Mouse (Mus musculus): ENCODE measurements around the gene Fam120b. TPM values are rescaled to one million over a fixed set of nuclear protein-coding genes. Genes with fewer than 3 reads are reported as not detected.

Gene Fam120b
- total and polyA plus RNA-seq, 3 experiments, result 9.8 to 10.5 TPM; not detected in 1

GRCm38 (mm10) chr17:15456595-15456994 is 60.6 kb downstream of the Fam120b start:
- no peaks in the 10 kb centered on the region for H3K4me1 ChIP-seq (ENCODE audit: control insufficient read depth in 1 of 2, insufficient read depth in 2 of 2, low read length in 2 of 2)
- H3K36me3 ChIP-seq (ENCODE audit: control insufficient read depth in 1 of 2, insufficient read depth in 2 of 2, low read length in 2 of 2), result no peaks in the 10 kb centered on the region
- H3K9ac ChIP-seq (ENCODE audit: control insufficient read depth, low read depth, low read length, poor library complexity, severe bottlenecking), result no peak overlapping the region
- no peaks in the 10 kb centered on the region for H3K27me3 ChIP-seq (ENCODE audit: control insufficient read depth in 1 of 2, insufficient read depth in 2 of 2, low read length in 2 of 2)
- no peak overlapping the region for H3K27ac ChIP-seq (ENCODE audit: control insufficient read depth, low read depth, low read length)
- no peak overlapping the region for H3K4me3 ChIP-seq (ENCODE audit: control insufficient read depth in 1 of 2, insufficient read depth in 1 of 2, low read depth in 2 of 2, low read length in 2 of 2)
- no peaks in the 10 kb centered on the region for H3K9me3 ChIP-seq (replicated peaks; ENCODE audit: insufficient read depth, low read length)
- no peak for DNase-seq (ENCODE audit: low read depth, low spot score)
- no peaks in the 10 kb centered on the region for H3K79me2 ChIP-seq (ENCODE audit: control insufficient read depth, insufficient read depth, low read length, poor library complexity)
- TF ChIP-seq MAX (IDR thresholded peaks at IDR 0.05; ENCODE audit: low read length) (no peak), JUND (IDR thresholded peaks at IDR 0.05; ENCODE audit: low read depth, low read length) (no peak), NELFE (IDR thresholded peaks at IDR 0.05; ENCODE audit: low read depth, low read length) (no peak), GATA1 (IDR thresholded peaks at IDR 0.05; ENCODE audit: low read depth, low read length) (no peak), CTCF (IDR thresholded peaks at IDR 0.05 in 2 of 3, conservative IDR thresholded peaks at IDR 0.05 in 1 of 3; ENCODE audit: control insufficient read depth in 1 of 3, insufficient read depth in 1 of 3, low read depth in 2 of 3, low read length in 3 of 3, poor library complexity in 1 of 3, severe bottlenecking in 1 of 3) (no peak), E2F4 (IDR thresholded peaks at IDR 0.05; ENCODE audit: borderline replicate concordance, low read depth, low read length) (no peak), ZMIZ1 (IDR thresholded peaks at IDR 0.05; ENCODE audit: low read depth, low read length) (no peak), RCOR1 (IDR thresholded peaks at IDR 0.05; ENCODE audit: low read depth, low read length) (no peak), ZC3H11A (IDR thresholded peaks at IDR 0.05; ENCODE audit: low read depth, low read length) (no peak), POLR2A (IDR thresholded peaks at IDR 0.05; ENCODE audit: control insufficient read depth in 1 of 2, insufficient read depth in 1 of 2, low read depth in 1 of 2, low read length in 2 of 2, poor library complexity in 1 of 2) (no peak), MAZ (IDR thresholded peaks at IDR 0.05; ENCODE audit: low read depth, low read length) (no peak), ZKSCAN1 (IDR thresholded peaks at IDR 0.05; ENCODE audit: low read depth, low read length) (no peak)

GRCm38 (mm10) chr17:15459761-15460160 is 63.8 kb downstream of the Fam120b start:
- Histone ChIP-seq H3K27me3 (ENCODE audit: control insufficient read depth in 1 of 2, insufficient read depth in 2 of 2, low read length in 2 of 2) (no peaks in the 10 kb centered on the region), H3K79me2 (ENCODE audit: control insufficient read depth, insufficient read depth, low read length, poor library complexity) (no peaks in the 10 kb centered on the region), H3K4me3 (ENCODE audit: control insufficient read depth in 1 of 2, insufficient read depth in 1 of 2, low read depth in 2 of 2, low read length in 2 of 2) (no peak overlapping the region), H3K36me3 (ENCODE audit: control insufficient read depth in 1 of 2, insufficient read depth in 2 of 2, low read length in 2 of 2) (peaks cover 0 to 5% of the 10 kb centered on the region in 2 experiments; a peak in 1 of 4 replicates), H3K4me1 (ENCODE audit: control insufficient read depth in 1 of 2, insufficient read depth in 2 of 2, low read length in 2 of 2) (peaks cover 0 to 3% of the 10 kb centered on the region in 2 experiments; a peak in 1 of 4 replicates), H3K9me3 (replicated peaks; ENCODE audit: insufficient read depth, low read length) (no peaks in the 10 kb centered on the region), H3K9ac (ENCODE audit: control insufficient read depth, low read depth, low read length, poor library complexity, severe bottlenecking) (no peak overlapping the region), H3K27ac (ENCODE audit: control insufficient read depth, low read depth, low read length) (no peak overlapping the region)
- no peak for TF ChIP-seq TBP (IDR thresholded peaks at IDR 0.05; ENCODE audit: low read depth, low read length)
- TF ChIP-seq ZKSCAN1 (IDR thresholded peaks at IDR 0.05; ENCODE audit: low read depth, low read length), result no peak
- TF ChIP-seq E2F4 (IDR thresholded peaks at IDR 0.05; ENCODE audit: borderline replicate concordance, low read depth, low read length), result no peak
- TF ChIP-seq TCF12 (IDR thresholded peaks at IDR 0.05; ENCODE audit: low read depth, low read length), result no peak
- TF ChIP-seq CHD1 (IDR thresholded peaks at IDR 0.05; ENCODE audit: low read depth, low read length), result no peak
- no peak for TF ChIP-seq CTCF (IDR thresholded peaks at IDR 0.05 in 2 of 3, conservative IDR thresholded peaks at IDR 0.05 in 1 of 3; ENCODE audit: control insufficient read depth in 1 of 3, insufficient read depth in 1 of 3, low read depth in 2 of 3, low read length in 3 of 3, poor library complexity in 1 of 3, severe bottlenecking in 1 of 3)
- no peak for TF ChIP-seq GATA1 (IDR thresholded peaks at IDR 0.05; ENCODE audit: low read depth, low read length)
- TF ChIP-seq MXI1 (IDR thresholded peaks at IDR 0.05; ENCODE audit: low read depth, low read length), result no peak
- TF ChIP-seq ZNF384 (IDR thresholded peaks at IDR 0.05; ENCODE audit: low read depth, low read length), result no peak
- TF ChIP-seq MEF2A (IDR thresholded peaks at IDR 0.05; ENCODE audit: extremely low read depth, insufficient replicate concordance, low read depth, low read length, poor library complexity, severe bottlenecking), result no peak
- no peak for TF ChIP-seq NELFE (IDR thresholded peaks at IDR 0.05; ENCODE audit: low read depth, low read length)
- TF ChIP-seq SIN3A (IDR thresholded peaks at IDR 0.05; ENCODE audit: low read length), result no peak
- no peak for TF ChIP-seq POLR2AphosphoS5 (IDR thresholded peaks at IDR 0.05; ENCODE audit: borderline replicate concordance, low read depth, low read length)
- no peak for TF ChIP-seq SMC3 (IDR thresholded peaks at IDR 0.05; ENCODE audit: low read depth, low read length)
- no peak for TF ChIP-seq MYB (IDR thresholded peaks at IDR 0.05; ENCODE audit: low read depth, low read length)
- DNase-seq (ENCODE audit: low read depth, low spot score), result no peak

Measured in MEL (cell line).